Mouse (Mus musculus) left cerebral cortex, adult 9 months (tissue): ENCODE results near the gene Myb.
A peak's percentile ranks its signal among the peaks of the same experiment; 100 is the strongest.
"Not testable (repeated sequence)": the region's sequence is repeated elsewhere in the genome, so short reads cannot be mapped to it uniquely, and the experiment has no call there.

ENCODE experiments used
- DNase-seq, 2 experiments: peaks; one replicate each; pipeline ENCODE4 v3.0.0; 2022; ENCODE audit warnings: low spot score in 2 of 2

Myb gene

DNA sequence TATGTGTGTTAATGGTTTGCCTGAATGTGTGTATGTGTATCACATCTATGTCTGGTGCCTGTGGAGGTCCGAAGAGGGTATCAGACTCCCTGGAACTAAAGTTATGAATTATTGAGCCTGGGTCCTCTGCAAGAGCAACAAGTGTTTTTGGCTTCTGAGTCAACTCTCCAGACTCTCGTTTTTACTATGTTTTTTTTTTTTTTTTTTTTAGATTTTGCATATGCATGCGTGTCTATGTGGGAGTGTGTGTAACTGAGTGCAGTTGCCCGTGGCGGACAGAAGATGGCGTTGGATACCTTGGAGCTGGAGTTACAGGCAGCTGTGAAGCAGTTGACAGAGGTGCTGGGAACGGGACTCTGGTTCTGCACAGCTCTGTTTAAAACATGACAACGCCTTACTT, 7.7 kb upstream of the Myb start:
- DNase-seq = no peak

DNA sequence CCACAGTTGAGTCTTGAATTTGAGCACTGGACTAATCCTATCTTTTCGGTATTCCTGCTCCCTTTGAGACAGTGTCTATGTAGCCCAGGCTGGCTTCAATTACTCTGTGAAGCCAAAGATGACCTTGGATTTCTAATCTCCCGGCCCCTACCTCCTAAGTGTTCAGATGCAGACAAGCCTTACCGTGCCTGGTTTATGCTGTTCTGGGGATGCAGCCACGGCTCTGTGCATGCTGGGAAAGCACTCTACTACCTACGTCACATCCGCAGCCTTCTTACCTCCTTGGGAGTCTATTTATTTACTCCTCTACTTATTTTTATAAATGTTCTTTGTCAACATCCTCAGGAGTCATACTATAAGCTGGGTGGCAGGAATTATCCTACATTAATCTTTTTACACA, 7.1 kb upstream of the Myb start:
- no peak for DNase-seq

DNA sequence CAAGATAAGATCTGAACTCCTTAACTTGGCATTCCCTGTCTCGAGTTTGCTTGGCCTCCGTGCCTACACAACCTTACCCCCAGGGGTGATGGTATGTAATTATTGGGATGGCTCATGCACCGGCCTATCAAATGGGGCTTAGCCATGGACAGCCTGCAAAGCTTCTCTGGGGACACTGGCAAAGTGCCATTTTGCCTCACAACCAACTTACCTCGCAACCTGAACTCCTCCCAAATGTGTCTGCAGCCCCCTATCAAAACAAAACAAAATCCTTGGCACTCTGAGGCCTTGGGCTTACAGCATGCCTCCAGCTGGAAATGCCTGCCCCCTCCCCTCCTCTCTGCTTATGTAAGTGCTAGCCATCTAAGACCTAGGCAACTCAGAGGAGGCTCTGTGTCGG, 6.4 kb upstream of the Myb start:
- DNase-seq = no peak

DNA sequence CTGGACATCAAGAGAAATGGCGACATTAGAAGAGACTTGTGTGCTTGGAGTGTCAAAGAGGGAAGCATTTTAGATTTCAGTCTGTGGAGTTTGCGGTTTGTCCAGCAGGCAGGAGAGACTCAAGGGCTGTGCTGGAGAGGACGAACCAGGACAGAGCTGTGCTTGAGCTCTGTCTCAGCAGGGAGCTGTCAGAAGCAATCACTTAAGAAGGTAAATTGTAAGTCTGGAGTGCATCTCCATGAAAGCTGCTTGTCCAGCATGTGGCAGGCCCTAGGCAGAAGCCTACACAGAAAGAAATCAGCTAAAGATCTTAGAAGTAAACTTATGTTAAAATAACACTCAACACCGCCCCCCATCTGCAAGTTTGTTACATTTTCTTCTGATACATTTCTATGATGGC, 4.6 kb upstream of the Myb start:
- DNase-seq = no peak

DNA sequence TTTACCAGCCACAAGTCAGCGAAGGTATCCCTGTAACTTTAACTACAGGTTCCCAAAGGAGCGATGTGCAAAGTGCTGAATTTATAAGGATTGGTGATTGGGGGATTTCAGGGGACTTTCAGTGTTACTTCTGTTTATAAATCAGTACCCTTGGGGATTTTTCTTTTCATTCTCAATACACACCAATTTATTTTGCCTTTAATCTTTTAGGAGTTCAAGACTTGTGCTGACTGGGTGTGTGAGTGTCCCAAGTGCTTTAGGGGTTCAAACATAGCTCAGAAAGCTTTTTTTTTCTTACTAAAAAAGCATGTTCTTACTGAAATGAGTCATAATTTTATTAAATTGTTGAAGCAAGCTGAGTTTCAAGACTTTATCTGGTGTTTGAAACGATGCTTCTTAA, 1.3 kb upstream of the Myb start:
- DNase-seq = no peak

DNA sequence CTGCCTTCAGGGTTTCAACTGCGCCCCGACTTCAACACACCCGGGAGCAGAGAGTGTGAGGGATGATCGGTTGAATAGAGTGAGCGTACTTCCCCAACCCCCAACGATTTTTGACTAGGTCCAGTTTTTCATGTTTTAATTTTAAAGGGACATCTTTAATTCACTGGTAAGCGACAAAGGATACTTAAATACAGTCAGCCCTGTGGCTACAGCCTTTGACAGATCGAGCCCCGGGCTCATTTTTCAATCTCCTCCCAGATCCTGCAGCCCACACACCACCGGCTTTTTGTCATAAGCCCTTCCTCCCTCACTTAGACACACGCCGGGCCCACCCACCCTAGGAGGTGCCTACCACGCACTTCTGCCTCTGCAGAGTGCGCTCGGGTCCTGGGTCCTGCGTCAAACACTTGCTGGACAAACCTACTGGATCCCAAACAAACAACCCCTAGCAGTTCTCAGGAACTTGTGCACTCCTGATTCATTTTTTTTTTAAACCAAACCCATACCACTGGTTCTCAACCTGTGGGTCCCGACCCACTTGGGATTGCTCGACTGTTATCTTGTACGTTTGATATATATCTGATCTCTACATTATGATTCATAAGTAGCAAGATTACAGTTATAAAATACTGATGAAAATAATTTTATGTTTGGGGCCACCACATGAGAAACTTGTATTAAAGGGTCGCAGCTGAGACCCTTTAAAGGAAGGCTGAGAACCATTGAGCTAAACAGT, 743 bp upstream of the Myb start:
- DNase-seq = no peak

DNA sequence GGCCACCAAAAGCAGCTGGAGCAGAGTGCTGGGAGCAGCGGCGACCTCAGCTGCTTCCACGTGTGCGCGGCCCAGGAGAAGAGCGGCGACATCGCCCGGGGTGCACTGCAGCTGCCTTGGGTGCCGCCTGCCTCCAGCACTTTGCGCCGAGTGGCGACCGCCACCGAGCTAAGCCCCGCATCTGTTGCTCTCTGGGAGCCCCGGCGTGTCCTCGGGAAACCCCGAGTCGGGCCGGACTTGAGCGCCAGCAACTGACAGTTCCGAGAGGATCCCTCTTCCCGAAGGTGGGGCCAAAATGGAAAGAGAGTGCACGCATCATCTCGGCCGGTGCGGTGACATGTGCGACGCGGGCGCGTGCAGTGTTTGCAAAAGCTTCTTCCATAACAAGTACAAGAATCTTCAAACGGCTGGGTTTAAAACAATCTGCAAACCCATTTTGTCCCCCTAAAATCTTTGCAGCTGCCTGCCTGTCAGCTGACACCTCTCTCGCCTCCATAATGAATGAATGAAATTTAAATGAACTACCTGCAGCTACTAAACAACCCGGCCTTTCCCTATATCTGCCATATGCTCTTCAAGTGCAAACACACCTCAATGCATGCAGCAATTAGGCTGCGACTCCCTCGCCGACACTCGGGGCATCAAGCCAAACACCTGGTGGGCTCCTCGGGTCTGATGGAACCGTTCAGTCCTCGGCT, 938 bp downstream of the Myb start:
- no peak for DNase-seq

DNA sequence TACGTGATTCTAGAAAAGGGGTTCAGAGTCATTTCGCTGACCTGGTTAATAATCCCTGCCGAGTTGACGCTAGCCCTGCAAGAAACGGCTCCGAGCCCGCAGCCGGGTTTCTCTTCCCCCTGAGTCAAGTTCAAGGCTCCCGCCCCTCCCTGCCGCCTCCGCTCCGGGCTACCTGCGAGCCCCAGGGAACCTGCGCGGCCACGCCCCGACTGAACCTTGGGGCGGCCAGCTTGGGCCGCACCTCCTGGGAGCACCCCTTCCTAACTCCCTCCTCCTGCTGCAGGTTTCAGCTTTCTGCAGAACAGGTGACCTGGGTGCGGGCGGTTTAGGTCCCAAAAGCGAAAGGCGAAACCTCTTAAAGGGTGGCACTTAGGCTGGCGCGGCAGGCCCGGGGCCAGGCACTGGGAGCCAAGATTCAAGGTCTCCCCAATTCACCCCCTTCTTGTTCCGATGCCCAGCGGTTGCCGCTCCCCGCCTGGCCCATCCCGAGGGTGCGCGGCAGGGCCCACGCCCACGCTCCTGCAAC, 1.8 kb downstream of the Myb start:
- DNase-seq = no peak

DNA sequence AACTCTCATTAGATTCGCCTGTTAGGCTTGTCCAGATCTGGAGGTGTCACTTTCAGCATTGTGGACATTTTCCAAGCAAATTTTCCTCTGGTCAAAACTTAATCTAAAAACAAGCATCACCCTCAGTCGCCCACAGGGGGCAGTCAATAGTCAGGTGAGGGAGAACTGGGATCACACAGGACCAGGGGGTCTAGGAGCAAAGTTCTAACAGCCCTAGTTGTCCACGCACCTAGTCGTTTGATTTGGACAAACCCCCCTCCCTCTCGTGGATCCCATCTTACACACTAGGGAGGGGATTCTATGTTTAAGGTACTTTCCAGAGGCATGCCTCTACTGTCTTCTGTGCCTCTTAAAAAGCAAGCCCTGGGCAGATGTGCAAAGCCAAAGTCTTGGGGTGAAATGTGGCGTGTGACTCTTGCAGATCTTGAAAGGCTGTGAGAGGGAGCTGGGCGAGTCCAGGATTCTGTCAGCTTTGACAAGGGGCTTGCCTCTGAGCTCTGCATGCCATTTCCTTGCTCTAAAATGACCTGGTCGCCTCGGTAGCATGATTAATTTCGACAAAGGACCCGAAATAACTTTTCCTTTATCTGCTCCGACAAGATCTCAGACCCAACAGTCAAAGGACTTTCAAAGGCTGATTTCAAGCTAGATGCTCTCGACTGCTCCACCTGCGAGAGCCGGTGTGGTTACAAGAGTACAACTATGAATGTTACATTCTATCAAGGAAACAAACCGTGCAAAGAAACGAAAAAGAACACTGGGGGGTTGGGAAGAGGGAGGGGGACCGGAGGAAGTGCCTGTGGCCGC, 2.5 kb downstream of the Myb start:
- no peak for DNase-seq

DNA sequence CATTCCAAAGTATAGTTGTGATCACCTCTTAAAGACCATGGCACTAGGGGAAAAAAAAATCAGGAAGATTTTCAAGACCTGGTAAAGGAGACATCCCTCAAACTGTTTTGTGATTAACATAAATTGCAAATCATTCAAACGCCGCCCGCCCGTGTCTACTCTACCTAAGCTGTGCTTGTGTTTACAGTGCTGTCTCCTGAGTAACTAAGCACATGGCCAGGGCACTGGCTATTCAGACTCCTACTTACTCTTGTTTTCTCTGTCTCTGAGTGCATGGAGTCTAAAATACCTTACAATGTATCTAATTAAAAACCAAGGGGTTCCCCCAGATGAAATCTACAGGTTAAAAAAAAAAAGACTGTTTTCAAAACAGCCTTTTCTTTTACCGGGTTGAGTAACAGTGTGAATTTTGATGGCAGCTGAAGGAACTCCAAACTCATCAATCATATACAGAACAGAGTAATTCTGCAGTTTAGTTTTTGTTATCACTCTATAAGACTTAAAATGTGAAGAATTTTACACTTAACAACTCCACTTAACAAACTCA, 3.8 kb downstream of the Myb start:
- DNase-seq = no peak

DNA sequence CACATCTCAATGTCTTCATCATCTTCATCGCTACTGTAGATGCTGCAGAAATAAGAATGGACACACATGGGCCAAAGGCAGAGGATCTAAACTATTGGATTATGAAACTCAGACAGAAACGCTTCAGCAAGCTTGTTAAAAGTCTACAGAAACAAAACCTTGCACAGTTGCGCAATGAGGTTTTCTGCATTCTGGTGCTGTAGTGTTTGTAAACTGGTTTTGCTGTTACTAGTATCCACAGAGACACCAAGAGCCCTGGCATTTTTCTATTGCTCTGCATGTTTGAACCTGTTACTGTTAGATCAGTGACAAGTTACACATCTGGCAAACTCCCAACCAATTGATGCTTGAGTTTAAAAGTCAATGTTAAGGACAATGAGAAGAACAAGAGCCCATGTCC, 4.4 kb downstream of the Myb start:
- no peak for DNase-seq

DNA sequence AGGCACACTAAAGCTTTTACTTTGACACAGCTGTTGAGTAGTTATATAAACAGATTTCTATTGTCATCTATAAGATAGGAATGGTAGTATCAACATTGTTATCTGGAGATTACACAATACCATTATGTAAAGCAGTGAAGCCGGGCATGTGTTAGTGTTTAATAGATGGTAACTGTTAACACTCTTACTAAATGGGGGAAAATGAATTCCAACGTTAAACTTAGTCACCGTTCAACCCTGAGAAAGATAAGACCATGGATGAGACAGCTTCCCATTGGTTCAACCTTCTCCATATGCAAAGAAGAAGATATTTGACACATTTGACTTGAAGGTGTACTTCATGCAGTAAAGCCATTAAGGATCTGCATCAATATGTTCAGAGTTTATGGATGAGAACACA, 5.9 kb downstream of the Myb start:
- DNase-seq = no peak

DNA sequence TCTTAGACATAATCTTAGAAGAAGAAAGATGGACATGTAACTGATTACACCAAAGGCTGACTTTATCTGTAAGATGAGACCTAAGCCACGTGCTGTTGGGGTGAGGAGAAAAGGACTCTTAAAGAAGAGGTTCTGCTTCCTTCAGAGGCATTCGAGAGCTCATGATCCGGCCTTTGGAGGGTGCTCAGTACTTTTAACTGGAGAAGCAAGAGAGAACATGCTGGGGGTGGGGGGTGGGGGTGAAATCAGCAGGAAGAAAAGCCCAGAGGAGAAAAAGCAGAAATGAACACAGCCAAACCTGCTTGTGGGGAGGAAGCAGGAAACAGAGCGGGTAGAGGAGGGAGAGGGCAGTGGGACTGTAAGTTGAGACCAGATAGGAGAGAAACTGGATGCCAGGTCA, 7.4 kb downstream of the Myb start:
- DNase-seq = no peak

DNA sequence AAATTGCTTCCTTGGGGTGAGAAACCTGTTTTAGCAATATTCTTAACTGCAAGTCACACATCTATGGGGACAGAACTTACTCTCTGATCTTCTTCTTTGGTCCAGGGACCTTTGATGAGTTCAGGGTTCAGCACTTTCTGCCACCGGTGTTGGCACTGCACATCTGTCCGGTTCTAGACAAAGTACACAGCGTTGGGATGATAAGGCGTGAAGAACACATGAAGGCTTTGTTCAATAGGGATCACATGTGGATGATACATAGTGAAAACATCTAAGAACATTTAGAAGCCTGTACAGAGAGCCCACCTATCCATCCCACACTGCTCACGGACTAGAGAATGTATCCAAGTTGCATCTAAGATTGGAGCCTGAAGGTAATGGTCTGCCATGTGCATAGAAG, 8.0 kb downstream of the Myb start:
- DNase-seq = no peak

DNA sequence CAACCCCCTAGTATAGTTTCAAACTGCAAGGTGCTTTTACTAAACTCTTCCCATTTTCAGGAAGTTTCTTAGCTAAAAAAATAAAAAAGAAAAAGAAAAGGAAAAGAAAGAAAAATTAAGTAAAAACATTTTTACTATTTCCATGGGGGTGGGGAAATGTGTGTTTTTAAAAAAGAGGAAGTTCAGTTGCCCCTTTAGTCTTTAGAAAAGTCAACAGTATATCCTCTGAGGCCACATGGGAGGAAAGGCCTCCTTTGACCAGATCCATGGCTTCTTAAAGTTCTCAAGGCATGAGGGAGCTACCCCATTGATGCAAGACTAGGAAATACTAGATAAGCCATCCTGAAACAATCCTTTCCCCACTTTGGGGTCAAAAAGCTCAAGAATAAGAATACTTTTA, 9.5 kb downstream of the Myb start:
- no peak for DNase-seq

DNA sequence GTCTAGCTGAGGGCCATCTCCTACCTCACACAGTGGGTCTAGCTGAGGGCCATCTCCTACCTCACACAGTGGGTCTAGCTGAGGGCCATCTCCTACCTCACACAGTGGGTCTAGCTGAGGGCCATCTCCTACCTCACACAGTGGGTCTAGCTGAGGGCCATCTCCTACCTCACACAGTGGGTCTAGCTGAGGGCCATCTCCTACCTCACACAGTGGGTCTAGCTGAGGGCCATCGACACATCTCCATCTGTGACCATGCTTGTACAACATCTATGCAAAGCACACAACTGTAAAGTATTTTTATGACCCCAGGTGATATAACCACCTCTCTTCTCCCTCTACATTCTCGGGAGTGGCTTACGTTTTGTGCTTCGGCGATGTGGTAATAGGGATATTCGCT, 10.8 kb downstream of the Myb start:
- not testable (repeated sequence) for DNase-seq

DNA sequence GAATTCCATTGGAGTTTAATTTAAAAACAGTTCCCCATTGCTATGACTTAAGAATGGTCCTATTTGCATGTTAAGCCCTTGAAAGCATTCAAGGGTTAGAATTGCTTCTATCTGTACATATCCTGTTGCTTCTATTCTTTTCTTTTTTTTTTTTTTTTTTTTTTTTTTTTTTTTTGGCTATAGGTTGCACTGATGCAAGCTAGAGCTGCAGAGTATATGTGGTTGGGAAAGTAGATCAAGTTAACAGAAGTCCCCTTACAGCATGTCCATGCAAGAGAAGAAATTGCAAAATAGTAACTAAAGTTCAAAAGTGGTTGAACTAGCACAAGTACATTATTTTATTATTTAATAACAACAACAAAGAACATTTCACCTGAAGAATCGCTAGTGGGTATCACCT, 14.1 kb downstream of the Myb start:
- no peak for DNase-seq

DNA sequence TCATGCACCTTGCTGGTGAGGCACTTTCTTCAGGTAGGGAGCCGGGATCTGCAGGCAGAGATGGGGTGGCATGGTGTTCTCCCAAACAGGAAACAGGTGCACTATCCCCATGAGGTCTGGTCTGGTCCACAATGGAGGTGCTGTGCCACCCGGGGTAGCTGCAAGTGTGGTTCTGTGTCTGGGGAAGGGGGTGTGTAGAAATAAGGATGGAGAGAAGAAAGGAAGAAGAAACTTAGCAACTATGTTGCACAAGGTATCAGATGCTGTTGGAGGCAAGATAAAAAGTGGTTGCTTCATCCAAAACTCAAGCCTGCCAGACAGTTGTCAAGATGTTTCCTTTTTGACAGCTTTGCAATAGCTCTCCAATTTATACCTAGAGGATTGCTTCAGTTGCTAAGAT, 14.5 kb downstream of the Myb start:
- DNase-seq = no peak

DNA sequence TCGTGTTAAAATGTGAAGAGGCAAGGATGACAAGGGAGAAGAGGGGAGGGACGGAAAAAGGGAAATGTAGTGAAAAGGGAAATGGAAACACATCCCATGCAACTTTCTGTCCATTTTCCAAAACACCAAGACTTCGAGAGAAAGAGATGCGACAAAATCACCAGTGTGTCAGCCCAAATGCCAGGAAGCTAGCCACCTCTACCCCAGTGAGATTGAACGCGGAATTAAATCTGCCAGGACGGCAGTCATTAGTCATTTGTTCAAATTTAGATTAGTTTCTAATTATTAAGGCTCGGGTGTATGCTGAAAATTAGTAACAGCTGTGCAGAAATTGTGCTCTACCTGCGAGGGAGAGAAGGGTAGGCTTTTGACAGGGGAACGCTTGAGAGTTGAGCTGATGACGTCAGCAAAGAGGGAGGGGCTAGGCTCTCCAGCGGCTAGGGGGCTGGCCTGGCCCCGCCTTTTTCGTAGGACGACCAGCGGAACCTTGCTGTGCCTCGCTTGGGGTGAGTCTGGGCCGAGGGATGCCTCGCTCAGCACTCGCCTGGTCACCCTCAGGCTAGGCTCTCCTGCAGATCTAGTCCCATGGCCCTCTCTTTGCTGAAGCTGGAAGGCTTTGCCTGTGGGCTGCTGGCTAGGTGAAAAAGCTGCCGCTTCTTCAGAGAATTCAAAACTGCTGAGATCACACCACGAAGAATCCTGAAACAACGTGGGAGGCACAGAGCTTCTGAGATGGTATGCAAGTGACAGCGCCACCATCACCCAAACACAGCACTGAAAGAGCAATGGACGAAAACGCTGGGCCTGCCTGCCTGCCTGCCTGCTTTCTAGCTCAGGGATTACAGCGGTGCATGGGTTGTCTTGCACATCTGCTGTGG, 15.9 kb downstream of the Myb start:
- DNase-seq = peak; percentile 40 to 70

DNA sequence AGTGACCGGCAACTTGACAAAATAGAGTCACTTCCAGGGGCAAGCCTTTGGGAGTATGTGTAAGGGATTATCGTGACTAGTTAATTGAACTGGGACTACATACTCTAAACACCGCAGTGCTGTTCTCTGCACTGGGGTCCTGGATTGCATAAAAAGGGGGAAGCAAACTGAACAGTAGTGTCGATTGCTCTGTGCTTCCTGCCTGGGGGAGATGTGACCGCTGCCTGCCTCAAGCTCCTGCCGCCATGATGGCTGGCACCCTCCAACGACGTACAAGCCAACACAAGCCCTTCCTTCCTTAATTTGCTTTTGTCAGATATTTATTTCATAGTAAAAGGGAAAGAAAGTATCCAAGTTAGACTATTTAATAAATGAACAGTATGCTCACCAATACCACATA, 25.5 kb downstream of the Myb start:
- no peak for DNase-seq

DNA sequence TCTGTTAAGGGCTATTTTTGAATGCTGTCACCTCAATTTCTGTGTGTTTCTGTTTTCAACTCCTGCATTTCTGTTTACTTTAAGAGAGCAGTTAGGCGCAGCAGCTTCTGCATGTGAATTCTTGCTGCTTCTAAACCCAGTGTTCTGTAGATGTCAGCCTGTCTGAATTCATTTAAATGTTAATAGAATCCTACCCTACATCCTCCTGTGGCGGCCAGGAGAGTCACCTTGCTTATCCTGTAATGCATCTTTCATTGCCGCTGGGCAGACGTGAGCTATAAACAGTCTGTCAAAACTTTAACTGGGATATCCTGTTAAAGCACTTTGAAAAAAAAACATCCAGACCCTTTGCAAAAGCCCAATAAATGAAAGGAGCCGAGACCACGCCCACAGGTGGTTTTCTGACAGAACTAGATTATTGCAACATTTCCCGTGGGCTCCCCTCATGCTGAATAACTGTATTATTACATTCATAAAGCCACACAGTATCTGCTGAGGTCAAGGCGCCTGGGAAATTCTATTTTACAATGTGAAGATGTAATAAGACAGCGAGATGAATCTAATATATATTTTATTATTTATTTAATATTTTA, 29.8 kb downstream of the Myb start:
- DNase-seq = no peak
